Mouse (Mus musculus) neutrophil, adult 5-6 weeks (primary cell): Measurements from ENCODE around the gene Sh3pxd2b. TPM values are rescaled to one million over a fixed set of nuclear protein-coding genes. Genes with fewer than 3 reads are reported as not detected.

Source experiments
- ATAC-seq: fragments of 151-379, 151-347 bp; 2 replicates; pipeline ENCODE4 v1.8.0; 2017; ENCODE audit warnings: mild to moderate bottlenecking, moderate TSS enrichment; ENCODE audit not compliant: insufficient number of reproducible peaks, poor library complexity, low FRiP score, severe bottlenecking; ENCODE audit errors: extremely low read depth
- total RNA-seq: library from RNA; stranded (forward); fragments of 200-1000 nt; gene quantifications from 2 replicates; pipeline ENCODE4 v1.2.3, GENCODE M21; 2017

The Sh3pxd2b gene
- total RNA-seq, 1 experiment from 2014 or later, result 0.23 TPM

DNA sequence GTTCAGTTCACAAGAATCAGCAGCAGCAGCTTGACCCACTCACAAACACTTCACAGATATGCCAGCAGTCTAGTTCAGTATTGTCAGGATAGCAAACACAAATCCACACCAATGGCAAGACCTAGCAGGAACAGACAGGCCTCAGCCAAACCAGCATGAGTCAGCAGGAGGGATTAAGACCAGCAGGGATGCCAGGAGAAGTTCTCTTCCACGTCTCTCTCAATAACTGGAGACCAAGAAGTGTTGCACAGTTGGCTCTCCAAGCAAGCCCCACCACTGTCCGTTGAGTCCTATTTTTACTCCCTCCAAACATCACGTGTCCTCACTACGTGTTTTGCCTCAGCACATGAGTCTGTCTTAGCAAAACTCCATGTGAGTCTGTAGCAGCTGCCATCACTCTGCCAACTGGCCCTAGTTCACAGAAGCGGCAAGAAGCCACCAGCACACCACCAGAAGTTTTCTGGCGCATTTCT, 11.1 kb upstream of the Sh3pxd2b start:
- ATAC-seq, result no peak

- no peak for ATAC-seq
Measured at GRCm38 (mm10) chr11:32339131-32339531, 8.5 kb upstream of the Sh3pxd2b start.

- ATAC-seq, result no peak
Measured at GRCm38 (mm10) chr11:32340476-32341473, 6.8 kb upstream of the Sh3pxd2b start.

DNA sequence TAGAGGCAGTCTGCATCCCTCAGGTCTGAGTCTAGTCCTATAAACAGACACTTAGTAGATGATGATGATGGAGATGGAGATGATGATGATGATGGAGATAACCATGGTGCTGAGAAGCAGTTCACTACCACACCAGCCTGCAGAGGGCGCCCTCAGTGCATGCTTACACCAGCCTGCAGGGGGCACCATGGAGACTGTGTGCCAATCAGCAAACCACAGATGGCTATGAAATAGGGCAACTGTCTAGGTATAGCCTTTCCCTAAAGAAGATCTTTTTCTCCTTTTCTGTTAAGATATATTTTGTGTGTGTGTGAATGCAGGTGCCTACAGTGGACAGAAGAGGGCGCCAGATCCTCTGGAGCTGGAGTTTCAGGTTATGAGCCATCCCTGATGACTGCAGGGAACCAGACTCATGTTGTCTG, 4.8 kb upstream of the Sh3pxd2b start:
- no peak for ATAC-seq

DNA sequence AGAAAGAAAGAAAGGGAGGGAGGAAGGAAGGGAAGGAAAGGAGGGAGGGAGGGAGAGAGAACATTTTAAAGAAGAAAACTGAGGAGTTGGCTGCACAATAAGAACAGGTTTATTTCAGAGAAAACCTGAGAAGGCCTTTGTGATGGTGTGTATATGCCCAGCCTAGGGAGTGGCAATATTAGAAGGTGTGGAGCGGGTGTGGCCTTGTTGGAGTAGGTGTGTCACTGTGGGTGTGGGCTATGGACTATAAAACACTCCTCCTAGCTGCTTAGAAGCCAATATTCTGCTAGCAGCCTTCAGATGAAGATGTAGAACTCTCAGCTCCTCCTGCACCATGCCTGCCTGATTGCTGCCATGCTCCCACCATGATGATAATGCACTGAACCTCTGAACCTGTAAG, 4.3 kb upstream of the Sh3pxd2b start:
- no peak for ATAC-seq

- no peak for ATAC-seq
Measured at GRCm38 (mm10) chr11:32345504-32346297, 1.9 kb upstream of the Sh3pxd2b start.

DNA sequence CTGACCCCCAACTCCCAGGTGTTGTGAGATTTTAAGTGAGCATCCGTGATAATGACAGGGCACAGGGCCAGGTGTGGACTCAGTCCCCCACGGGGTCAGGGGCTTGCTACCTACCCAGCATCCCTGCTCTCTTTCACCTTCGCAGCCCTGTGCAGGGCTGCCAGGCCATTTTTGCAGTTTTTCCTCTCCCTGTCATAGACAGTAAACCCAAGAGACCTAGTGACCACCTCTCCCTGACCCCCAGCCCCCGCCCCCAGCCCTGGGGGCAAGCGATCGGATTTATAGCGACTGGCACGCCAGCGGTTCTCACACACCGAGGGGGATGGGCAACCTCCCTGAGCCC, 385 bp upstream of the Sh3pxd2b start:
- no peak for ATAC-seq

GRCm38 (mm10) chr11:32348433-32349283, 1.0 kb downstream of the Sh3pxd2b start:
- ATAC-seq, result no peak

- no peak for ATAC-seq
Measured at GRCm38 (mm10) chr11:32349284-32349953, 1.8 kb downstream of the Sh3pxd2b start.

GRCm38 (mm10) chr11:32352946-32353345, 5.3 kb downstream of the Sh3pxd2b start:
- ATAC-seq, result no peak

- no peak for ATAC-seq
Measured at GRCm38 (mm10) chr11:32355377-32355776, 7.8 kb downstream of the Sh3pxd2b start.

DNA sequence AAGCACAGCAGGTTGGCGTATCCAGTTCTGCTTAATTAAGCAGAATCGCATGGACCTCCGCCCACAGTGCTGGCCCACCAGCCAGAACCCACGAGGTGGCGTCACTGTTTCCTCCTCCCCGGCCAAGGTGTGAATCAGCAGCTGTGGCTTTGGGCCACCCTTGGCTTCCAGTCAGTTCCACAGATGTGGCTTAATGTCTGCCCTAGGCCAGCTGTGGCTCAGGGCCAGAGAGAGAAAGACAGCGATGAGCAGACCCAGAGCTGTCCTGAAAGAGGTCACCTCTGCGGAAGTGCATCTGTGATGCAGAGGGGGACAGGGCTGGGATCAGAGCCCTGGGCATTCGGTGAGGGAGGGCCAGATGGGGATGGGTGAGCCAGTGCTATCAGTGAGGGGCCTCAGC, 10.1 kb downstream of the Sh3pxd2b start:
- ATAC-seq, result no peak

DNA sequence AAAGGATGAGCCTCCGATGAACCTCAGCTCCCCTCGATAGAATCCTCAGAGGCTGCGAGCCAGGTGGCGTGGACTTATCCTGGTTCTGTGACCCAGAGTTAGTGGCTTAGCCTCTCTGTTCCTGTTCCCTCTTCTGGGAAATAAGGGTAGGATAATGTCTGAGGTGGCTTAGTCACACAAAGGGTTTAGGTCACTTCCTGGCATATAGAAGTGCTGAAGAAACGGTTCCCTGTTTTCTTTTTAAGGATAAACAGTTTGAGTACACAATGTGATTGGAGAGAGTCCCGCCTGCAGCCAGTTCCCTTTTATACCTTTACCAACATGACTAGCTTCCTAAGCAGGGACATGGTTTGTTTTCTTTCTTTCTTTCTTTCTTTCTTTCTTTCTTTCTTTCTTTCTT, 10.8 kb downstream of the Sh3pxd2b start:
- no peak for ATAC-seq

- ATAC-seq, result no peak
Measured at GRCm38 (mm10) chr11:32359566-32359965, 11.9 kb downstream of the Sh3pxd2b start.

DNA sequence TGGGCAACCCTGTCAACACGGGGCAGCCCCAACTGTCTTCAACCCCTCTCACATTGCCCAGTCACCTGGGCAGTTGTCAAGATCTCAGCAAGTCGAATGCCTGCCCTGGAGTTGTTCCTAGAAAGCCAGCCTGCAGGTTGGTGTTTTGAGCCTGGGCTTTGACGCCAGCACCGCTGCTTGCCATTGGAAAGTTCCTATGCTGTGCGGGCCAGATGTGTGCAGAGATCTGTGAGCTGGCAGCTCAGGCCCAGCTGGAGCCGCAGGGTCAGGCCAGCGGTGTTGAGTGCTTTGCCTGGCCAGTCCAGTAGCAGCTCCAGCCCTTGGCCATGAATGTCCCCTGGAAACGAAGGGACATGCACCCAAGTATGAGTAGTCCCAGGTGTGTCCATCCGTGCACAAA, 14.2 kb downstream of the Sh3pxd2b start:
- ATAC-seq, result no peak

- no peak for ATAC-seq
Measured at GRCm38 (mm10) chr11:32363188-32363587, 15.6 kb downstream of the Sh3pxd2b start.

GRCm38 (mm10) chr11:32363610-32364220, 16.1 kb downstream of the Sh3pxd2b start:
- ATAC-seq, result no peak

DNA sequence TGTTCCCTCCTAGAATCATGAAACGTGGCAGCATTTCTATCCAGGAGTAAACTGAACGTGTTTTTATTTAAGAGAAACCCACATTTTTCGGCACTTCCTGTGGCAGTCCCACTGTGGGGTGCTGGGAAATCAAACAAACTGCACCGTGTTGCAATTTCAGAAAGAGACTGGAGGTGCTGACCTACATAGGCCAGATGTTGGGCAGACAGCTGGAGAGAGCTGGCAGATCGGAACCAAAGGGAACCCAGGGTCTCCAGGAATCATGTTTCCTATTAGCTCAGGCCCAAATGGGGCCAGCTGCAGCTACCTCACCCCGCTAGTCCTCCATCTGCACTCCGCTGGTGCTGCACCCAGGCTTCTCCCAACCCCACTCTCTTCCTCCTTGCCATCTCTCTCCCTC, 16.8 kb downstream of the Sh3pxd2b start:
- ATAC-seq, result no peak
